Mouse (Mus musculus) thymus, postnatal 4 days (tissue): Measurements from ENCODE around the gene Btf3.

Experiments used
- DNase-seq: peaks from one replicate; pipeline ENCODE4 v3.0.0; 2021

The Btf3 gene

GRCm38 (mm10) chr13:98336205-98336604 lies 19.4 kb upstream of the Btf3 start:
- no peak for DNase-seq

DNA sequence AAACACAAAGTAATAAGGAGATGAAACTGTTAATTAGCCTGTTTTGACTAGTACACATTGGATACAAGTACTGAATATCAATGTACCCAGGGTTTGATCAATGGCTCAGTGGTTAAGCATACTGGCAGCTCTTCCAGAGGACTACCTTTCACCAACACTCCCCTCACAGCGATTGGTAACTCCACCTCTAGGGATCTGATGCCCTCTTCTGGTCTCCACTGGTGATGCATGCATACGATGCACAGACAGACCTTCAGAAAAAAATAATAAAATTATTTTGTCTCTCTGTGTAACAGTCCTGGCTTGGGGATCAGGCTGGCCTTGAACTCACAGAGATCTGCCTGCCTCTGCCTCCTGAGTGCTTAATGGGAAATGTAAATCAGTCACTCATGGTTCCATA lies 15.3 kb upstream of the Btf3 start:
- DNase-seq: peak; percentile 62

- DNase-seq: no peak
Observed at GRCm38 (mm10) chr13:98325034-98325433, 8.2 kb upstream of the Btf3 start.

DNA sequence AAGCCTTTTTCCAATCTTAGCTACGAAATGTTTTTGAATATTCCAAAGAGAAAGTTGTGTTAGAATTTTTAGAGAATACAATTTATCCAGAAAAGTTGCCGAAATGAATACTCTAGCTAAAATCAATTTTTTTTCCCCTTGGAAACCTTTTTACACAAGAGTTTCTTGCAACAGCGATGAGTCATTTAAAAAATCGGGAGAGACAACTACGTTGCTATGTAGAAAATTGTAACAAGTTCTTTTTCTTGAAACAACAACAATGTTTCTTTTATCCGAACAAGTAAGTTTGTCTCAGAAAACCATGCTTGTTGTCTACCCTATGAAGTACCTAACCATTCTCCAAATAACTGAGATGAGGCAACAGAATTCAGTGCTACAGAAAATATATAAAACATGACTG lies 1.1 kb upstream of the Btf3 start:
- DNase-seq: no peak

- no peak for DNase-seq
Observed at GRCm38 (mm10) chr13:98317246-98317677, 456 bp upstream of the Btf3 start.

- DNase-seq: no peak
Observed at GRCm38 (mm10) chr13:98316140-98316479, 696 bp downstream of the Btf3 start.

- DNase-seq: no peak
Observed at GRCm38 (mm10) chr13:98315124-98315523, 1.7 kb downstream of the Btf3 start.

- DNase-seq: no peak
Observed at GRCm38 (mm10) chr13:98313631-98314030, 3.2 kb downstream of the Btf3 start.

- DNase-seq: no peak
Observed at GRCm38 (mm10) chr13:98311597-98311996, 5.2 kb downstream of the Btf3 start.

DNA sequence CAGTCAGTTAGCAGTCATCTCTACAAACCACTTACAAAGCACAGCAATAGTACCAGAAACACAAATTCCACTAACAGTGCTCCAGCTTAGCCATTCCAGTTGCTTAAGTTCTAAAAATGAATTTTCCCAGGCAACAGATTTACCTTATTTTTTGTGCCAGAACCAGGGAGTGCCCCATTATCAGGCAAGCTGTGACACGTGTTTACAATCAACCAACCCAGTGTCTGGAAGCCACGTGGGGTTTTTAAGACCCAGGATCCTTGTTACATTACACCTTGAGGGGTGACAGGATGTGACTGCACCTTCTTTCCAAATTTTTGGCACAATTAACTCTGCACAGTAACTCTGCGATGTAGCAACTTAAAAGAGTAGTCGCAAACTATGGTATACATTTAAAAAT lies 8.1 kb downstream of the Btf3 start:
- no peak for DNase-seq

DNA sequence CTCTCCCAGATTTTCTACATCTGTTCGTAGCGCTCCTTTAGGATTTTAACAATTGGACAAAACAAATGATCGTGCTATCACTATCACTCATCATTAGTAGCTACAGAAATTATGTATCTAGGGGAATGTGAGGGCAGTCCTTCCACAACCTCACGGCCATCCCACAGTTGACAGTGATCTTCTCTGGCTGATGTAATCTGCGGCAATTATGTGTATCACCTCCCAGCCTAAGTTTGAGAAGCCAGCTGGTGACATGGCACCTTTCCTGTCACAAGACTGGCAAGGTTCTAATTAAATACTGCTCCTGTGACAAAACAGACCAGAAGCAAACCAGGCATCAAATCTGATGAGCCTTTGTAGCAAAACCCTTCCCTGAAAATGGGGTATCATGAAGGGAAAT lies 8.8 kb downstream of the Btf3 start:
- DNase-seq: no peak

DNA sequence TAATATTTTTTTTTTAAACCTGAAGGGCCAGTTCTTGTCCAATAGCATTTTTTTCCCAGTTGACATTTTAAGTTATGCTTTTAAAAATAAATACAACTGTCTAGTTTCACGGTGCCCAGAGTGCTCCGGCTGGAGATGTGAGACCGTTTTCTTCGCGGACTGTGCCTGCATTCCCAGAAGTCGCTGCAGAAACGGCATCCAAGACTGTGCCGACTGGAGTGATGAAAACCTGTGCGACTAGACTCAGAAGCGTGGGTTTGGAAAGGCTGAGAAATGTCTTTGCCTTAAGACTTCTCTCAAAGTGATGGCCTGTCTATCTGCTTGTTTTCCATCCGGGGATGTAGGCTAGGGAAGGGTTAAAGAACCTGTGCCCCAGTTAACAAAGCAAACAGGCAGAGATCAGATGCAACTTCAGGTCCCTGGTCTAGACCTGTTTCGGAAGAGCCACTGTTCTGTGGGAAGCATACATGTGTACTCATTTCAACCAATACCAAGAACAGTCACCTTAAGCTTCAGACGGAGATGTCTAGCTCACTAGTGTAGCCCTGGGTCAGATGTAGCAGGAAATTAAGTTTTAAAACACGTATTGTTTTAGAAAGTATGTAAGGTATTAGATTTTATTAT lies 9.8 kb downstream of the Btf3 start:
- DNase-seq: no peak

- no peak for DNase-seq
Observed at GRCm38 (mm10) chr13:98306393-98306792, 10.4 kb downstream of the Btf3 start.

DNA sequence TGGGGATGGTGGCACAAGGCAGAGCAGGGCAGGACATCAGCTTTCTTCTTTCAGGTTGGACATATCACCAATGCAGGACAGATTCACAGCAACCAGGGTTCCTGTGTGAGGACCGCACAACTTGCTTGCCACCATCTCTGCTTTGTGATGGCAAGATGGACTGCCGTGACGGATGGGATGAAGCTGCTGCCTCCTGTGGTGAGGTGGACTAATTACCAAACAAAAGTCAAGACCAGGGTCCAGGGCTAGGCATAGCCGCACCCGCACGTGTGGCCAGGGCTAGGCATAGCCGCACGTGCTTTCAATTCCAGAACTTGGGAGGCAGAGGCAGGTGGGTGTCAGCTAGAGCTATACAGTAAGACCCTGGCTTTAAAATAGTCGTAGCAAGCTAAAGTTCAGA lies 11.5 kb downstream of the Btf3 start:
- no peak for DNase-seq

DNA sequence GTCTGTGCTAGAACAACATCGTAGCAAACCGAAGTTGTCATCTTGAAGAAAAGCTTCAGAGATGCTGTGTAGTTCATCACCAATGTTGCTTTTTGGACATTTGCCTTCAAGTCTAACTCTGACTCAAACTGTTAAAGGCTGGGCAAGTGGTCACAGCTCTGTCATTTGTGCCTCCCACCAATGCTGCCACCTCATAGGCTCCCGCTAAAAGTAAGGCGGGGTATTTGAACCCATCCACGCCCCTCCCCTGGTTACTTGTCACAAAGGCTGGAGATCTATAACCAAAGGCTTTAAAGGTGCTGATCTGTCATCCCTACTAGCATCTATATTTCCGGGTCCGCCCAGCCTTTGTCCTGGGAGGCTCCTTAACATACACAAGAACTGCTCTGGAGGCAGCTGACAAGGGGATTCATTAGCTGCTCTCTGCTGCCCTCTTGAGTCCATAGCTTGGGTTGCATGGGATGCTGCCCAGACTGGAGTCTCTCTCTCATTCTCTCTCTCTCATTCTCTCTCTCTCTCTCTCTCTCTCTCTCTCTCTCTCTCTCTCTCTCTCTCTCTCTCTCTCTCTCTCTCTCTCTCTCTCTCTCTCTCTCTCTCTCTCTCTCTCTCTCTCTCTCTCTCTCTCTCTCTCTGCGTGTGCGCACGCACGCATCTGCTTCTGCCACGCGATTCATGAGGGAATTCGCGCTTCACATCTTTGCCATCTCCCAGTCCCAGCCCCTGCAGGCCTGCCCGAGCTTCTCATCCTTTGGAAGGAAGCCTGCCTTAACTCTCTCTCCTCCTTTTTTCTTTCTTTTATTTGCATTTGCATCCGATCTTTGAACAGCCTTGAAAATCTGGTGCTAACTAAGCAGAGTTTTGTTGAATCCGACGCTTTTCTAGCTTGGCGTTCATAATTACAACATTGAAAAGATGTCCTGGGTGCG lies 17.7 kb downstream of the Btf3 start:
- peak; percentile 77 for DNase-seq

- DNase-seq: no peak
Observed at GRCm38 (mm10) chr13:98297883-98298482, 18.8 kb downstream of the Btf3 start.

DNA sequence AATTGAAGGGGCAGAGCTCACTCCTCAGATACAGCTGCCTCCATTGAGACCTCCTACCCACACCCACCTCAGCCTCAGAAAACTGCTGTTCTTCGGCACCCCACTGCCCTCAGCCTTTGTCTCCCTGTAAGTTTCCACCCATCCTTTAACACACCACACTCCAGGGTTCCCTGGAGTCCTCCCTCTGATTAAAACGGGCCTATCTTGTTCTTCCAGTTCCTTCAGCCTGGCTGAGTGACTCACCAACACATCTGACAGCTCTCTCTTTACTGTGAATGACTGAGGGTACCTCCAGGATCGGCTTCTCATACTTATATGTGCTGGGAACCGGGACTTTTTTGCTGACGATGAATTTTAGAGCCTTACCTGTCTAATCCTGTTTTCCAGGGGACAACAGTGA lies 20.7 kb downstream of the Btf3 start:
- no peak for DNase-seq

- DNase-seq: no peak
Observed at GRCm38 (mm10) chr13:98291712-98292111, 25.1 kb downstream of the Btf3 start.

- DNase-seq: no peak
Observed at GRCm38 (mm10) chr13:98290719-98291118, 26.1 kb downstream of the Btf3 start.

DNA sequence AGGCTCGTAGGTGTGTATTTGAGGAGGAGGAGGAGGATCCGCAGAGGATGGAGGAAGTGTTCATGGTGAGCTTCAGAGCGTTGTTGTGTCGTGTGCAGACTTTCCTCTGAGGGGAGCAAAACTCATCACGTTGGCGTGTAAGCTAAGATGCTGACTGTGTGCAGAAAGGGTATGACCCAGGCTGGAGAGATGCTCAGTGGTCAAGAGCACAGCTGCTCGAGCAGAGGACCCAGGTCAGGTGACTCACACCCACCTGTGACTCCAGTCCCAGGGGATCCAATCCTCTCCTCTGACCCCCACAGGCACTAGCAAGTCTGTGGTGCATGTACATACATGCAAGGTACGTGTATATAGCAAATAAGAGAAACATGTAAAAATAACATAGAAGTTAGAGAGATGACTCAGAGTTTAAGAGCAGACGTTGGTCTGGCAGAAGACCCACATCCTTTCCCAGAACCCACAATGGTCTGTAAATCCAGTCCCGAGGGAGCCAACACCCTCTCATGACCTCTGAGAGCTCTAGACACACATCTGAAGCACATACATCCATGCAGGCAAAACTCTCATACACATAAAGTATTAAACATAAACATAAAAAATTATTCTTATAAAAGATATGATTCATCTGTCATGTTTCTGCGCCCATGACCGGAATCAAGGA lies 35.7 kb downstream of the Btf3 start:
- DNase-seq: no peak

DNA sequence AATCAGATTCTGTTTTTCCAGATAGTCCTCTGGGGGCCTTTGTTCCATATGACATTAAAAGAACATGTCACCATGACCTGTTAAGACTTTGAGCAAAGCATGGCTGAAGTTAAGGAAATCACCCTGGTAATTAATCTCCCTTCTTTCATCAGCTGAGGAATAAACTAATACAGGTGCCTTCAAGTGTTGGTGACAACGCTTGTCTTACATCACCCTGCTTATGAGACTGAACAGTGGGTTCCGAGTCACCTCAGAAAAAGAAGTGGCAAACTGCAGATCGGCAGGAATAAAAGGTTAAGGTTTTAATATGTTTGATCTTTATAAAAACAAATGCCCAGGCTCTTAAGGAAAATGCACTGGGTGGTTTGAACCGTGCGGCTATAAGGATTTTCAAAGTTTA lies 37.1 kb downstream of the Btf3 start, which contains the start of gene Gm21976:
Gene Gm21976, plus strand, starts transcription at position 202 of the 400 bp plus-strand sequence.
- DNase-seq: no peak

GRCm38 (mm10) chr13:98277501-98277900 lies 39.3 kb downstream of the Btf3 start:
- no peak for DNase-seq

GRCm38 (mm10) chr13:98276253-98276652 lies 40.6 kb downstream of the Btf3 start:
- DNase-seq: no peak
